Mouse (Mus musculus) liver, postnatal 0 days (tissue): ENCODE data around the gene Gm6096.

ENCODE experiments used
- CTCF ChIP-seq: sonication (generic); IDR thresholded peaks from 2 replicates; pipeline ENCODE4 v1.5.1; 2016; ENCODE audit warnings: antibody characterized with exemption, low read depth
- EP300 ChIP-seq: IDR thresholded peaks from 2 replicates; pipeline ENCODE4 v1.6.1; 2016; ENCODE audit warnings: antibody characterized with exemption, low read depth, mild to moderate bottlenecking

GRCm38 (mm10) chr7:34233909-34234609 lies 16.8 kb upstream of the Gm6096 start:
- TF ChIP-seq CTCF = no peak
- TF ChIP-seq EP300 = no peak; the same call in 1 of the 2 replicates
